Mouse (Mus musculus): ENCODE results near the gene Tfap2d. TPM values are rescaled to one million over a fixed set of nuclear protein-coding genes. Genes with fewer than 3 reads are reported as not detected.

Tfap2d gene
- total RNA-seq (2015; ENCODE audit: low replicate concordance) (not detected in 2 replicates), total RNA-seq (2017; ENCODE audit: low replicate concordance) (not detected in 2 replicates)

DNA sequence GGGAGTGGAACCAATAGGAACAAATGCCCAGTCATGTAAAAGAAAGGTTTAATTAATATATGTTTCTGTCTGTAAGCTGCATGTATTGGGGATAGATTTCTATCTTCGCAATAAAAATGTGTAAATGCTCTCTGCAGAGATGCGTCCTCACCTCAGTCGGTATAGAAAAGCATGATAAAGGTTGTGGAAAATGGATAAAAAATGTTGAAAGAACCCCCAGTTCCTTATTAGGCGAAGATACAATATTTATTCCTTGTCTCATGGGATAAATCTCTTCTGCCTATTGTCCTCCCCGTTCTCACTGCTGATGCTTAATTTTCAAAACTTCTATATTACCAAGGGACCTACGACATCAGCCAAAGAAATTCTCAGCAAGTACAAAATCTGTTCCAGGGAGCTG lies at the start of gene Tfap2d:
Gene Tfap2d, plus strand, starts transcription at position 392 of the 400 bp plus-strand sequence.
- no peak for ATAC-seq (replicated peaks; ENCODE audit: low FRiP score, poor library complexity, severe bottlenecking)

DNA sequence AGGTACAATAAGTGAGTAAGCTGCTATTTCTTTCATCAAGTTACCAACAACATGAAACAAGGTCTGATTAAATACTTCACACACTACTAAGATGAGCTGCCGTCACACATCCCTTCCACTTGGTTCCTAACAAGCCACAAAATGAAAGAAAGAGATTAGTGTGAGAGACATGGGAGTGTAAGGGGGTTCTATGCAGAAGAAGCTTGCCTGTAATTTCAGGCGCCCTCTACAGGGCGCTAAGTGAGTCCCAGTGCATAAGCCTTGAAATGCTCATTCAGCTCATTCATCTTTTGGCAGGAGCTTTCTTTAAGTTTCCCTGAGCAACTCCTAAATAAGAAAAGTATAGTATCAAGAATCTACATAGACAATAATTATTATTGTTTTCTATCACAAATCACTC lies 46.5 kb upstream of the Tfap2d start:
- no peak for ATAC-seq (replicated peaks; ENCODE audit: low FRiP score, poor library complexity, severe bottlenecking)

DNA sequence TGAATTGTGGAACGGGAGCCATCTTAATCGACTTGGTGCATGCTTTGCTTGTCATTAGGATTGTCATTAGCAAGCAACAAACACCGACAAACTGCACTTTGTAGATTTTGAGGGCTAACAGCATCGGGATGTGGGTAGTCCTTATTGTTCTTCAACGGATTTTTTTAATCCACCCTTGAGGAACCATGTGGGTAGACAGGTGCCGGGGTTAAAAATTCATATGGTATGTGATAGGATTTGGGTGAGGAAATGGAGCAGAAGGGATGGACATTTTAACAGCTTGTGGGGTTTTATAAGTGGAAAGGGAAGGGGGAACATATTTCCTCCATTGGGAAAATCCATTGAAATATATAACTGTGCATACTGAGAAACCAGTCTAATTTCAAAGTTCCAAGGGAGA lies 46.0 kb upstream of the Tfap2d start:
- ATAC-seq (replicated peaks; ENCODE audit: low FRiP score, poor library complexity, severe bottlenecking), result no peak

DNA sequence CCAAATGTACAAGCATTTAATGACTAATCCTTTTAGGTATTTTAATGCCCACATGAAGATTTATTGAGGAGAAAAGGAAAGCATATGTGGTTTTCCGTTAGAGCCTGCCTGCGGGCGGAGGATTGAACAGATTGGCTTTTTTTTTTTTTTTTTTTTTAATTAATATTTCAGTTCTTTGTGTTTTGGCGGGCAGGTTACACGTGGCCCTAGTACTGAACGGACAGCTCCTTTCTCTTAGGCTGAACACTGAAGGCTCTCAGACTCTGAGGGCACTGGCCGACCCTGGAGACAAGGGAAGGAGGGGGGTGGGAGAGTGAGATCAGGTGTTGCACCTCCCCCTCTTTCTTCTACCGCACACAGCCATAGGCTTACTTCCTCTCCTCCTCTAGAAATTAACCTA lies 14.7 kb upstream of the Tfap2d start:
- no peak for ATAC-seq (replicated peaks; ENCODE audit: low FRiP score, poor library complexity, severe bottlenecking)

DNA sequence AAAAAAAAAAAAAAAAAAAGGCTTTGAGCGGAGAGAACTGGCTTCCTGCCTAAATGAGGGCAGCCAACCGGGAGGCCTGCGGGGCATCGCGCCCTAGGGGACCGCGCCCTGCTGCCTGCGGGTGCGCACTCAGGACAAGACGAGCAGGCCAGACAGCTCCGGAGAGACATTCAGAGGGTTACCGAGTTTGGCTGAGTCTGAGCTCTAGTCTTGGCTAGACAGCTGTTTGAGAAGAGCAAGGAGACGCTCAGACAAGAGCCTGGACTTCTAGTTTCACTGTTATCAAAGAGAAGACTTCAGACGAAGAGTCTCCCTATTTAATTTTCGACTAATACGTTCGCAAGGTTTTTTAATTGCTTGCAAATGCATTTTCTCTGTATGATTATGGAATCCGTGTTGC lies 5.9 kb upstream of the Tfap2d start:
- no peak for ATAC-seq (replicated peaks; ENCODE audit: low FRiP score, poor library complexity, severe bottlenecking)

DNA sequence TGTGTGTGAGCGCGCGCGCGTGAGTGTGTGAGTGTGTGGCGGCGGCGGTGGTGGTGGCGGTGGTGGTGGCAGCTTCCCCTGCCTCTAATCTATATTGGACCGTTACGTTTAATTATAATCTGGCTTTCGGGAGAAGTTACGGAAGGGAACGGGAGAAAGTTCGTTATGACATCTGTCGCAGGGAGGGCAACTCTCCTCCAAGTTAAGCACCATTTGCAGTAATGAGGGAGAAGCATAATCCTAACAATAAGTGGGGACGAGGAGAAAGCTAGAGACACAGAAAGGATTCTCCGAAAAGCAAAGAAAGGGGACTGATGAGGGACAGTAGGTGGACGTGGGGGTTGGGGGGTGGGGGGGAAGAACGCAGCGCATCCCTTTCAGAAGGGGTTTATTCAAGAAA lies 494 bp downstream of the Tfap2d start:
- no peak for ATAC-seq (replicated peaks; ENCODE audit: low FRiP score, poor library complexity, severe bottlenecking)

DNA sequence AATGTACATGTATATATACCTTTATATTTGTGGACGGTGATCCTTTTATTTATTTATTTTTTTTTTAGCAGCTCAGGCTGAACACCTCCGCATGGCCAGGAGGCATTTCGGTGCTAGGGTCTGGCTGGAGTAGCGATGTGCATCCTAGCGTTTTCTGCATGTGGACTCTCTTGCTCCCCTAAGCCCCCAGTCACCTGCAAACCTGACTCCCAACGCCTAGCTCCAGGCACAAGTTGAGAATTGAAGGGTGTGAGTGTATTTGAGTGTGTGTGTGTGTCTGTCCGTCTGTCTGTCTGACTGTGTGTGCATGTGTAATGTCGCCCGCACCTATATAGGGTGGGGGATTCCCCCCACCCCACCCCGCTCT lies 937 bp downstream of the Tfap2d start:
- no peak for ATAC-seq (replicated peaks; ENCODE audit: low FRiP score, poor library complexity, severe bottlenecking)

DNA sequence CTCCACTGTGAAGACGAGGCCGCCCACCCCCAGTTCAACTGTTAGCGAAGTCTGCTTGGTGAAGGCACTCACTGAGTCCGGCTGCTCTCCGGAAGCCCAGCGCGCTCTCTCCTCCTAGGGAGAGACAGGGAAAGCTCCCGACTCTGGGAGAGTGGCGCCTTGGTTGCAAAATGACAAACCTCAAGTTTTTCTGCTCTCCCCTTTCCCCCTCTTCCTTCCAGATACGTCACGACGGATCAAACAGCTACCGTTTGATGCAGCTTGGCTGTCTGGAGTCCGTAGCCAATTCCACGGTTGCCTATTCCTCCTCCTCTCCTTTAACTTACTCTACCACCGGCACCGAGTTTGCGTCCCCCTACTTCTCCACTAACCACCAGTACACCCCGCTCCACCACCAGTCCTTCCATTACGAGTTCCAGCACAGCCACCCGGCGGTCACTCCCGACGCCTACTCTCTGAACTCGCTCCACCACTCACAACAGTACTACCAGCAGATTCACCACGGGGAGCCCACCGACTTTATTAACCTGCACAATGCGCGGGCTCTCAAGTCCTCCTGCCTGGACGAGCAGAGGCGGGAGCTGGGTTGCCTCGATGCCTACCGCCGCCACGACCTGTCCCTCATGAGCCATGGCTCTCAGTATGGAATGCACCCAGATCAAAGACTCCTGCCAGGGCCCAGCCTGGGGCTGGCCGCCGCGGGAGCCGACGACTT lies 1.5 kb downstream of the Tfap2d start:
- no peak for ATAC-seq (replicated peaks; ENCODE audit: low FRiP score, poor library complexity, severe bottlenecking)

DNA sequence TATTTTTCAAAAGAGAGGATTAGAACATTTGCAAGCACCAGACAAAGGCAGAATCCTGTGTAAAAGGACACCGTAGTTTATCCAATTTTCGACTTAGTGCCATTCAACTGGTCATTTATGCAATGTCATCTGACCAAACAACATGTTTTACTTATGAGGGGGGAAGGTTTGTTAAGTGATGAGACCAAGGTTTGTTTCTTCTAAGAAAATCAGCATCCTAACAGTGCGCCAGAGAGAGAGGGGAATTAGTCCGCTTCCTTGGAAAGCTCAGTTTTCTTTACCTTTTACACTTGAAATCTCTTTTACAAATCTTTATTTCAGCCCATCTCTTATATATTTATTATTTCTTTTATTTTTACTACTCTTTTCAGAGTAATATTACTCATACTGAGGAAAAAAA lies 3.6 kb downstream of the Tfap2d start:
- ATAC-seq (replicated peaks; ENCODE audit: low FRiP score, poor library complexity, severe bottlenecking), result no peak

DNA sequence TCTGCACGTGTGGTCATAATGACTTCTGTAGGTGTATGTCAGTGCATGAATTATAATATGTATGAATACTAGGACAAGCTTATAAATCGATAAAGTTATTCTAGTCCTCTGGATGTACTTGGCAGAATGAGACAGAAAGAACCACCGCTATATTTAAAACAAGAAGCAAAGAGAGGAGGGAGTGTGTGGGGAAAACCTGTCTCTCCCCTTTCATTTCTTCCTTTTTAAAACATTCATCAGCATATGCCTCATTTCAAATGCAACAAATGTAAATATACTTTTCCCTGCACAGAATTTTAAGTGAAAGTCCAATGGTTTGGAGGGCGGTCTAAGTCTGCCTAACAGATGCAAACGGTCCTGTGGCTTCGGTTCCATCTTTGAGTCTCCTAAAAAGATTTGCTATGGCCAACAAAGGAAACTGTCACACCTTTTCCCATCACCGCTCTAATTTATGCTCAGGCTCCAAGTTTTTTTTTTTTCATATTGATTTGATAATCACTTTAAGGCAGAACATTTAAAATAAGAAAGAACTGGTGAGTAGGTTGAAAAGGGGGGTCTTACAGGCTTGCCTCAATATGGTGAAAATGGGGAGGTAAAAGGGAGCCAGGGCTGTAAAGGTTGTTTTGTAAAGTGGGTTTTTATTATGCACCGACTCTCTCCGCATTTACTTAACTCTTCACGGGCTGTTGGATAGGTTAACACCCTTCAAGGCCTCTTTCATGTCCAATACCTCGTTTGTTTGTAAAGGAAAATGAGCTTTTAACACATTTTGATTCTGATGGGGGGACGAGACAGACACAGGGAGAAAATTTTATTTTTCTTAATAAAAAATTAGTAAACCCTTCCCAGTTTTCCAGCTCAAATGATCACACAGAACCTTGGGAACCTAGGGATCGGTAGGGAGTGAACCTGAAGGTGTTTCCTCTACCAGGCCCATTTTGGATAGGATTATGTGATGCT lies 4.3 kb downstream of the Tfap2d start:
- ATAC-seq (replicated peaks; ENCODE audit: low FRiP score, poor library complexity, severe bottlenecking), result no peak

DNA sequence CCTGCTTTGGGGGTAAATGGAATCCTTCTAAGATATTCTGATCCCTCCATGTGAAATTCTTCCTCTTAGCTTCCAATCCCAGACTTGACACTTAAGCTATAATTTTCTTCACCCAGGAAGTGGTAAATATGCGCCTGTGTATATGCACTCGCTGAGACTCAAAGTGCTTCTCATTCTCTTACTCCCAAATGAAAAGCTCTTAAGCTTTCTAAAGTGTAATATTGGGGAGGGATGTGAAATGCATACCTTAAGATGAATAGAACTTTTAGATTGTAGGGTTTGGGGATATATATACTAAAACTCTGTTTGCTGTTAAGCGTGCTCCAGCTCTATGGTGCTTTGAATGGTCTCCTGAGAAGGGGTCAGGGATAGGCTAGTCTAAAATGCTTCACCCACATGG lies 5.0 kb downstream of the Tfap2d start:
- no peak for ATAC-seq (replicated peaks; ENCODE audit: low FRiP score, poor library complexity, severe bottlenecking)

DNA sequence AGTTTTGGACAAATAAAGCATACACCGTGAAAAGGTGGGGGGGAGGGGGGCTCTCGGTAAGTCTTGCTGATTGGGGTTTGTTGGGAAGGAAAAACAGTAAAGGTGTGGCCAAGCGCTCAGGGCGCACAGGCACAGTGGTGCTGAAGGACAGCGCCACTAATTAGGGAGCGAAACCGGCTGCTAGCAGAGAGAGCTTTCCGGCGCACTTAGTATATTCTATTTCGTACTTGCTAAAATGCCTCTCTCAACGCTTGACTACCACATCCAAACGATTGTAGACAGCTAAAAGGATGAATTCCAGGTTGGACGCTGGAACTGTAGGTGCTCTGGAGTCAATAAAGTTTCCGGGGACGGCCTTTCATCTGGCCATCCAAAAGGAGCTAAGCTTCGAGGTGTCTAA lies 6.9 kb downstream of the Tfap2d start:
- ATAC-seq (replicated peaks; ENCODE audit: low FRiP score, poor library complexity, severe bottlenecking), result no peak

DNA sequence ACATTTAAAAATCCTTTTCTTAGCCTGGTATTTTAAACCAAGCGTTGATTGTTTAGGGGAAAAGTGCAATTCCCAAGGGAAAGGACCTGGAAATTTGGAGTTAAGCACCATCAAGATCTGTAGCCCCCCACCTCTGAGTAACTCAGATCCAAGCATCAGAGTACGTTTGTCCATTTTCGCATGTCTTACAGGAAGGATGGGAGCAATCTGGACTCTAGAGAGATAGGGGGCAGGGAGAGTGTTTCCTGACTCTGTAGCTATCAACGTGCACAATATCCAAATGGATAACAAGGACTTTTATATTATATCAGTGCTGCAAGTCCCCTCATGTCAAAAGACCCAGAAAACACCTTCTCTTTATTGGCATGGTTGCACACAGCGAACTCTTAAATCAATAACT lies 7.4 kb downstream of the Tfap2d start:
- ATAC-seq (replicated peaks; ENCODE audit: low FRiP score, poor library complexity, severe bottlenecking), result no peak

DNA sequence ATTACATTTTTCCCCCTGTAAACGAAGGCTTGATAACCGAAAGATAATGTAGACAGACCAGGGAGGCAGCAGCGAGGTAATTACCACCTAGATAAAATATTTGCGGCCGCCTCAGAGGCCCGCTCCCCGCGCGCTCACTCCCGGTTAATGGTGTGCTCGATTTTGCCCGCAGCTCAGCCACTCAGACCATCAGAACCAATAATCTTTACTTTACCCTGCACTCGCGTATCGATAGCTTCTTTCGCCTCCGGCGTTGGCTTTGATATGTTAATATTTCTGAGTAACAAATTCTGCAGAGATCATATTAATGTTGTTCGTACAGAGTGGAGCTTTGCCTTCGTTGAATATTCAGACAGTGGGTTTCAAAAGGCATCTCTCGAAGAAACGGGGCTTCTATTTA lies 8.2 kb downstream of the Tfap2d start:
- ATAC-seq (replicated peaks; ENCODE audit: low FRiP score, poor library complexity, severe bottlenecking), result no peak

DNA sequence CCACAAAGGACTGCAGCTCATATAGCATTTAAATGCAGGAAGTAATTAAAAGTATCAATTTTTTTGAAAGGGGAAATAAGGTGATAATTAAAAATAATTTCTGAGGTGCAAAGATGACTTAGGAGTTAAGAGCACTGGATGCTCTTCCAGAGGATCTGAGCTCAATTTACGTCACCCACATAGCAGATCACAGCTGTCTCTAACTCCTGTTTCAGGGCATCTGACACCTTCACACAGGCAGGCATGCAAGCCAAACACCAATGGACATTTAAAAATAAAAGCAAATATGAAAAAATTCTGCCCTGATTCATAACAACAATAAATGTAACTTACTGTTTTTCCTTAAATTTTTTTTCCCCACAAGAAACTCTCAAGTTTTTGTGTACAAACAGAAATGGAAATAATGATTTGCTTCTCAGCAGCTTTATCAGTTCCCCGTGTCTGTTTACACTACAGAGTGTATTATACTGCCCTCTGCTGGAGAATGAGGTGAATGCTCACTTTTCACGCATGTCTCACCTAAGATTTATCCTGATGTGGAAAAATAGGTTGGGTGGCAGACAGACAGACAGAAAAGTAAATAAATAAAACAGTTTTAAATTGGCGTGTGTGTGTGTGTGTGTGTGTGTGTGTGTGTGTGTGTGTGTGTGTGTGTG lies 76.0 kb downstream of the Tfap2d start:
- ATAC-seq (replicated peaks; ENCODE audit: low FRiP score, poor library complexity, severe bottlenecking), result no peak

DNA sequence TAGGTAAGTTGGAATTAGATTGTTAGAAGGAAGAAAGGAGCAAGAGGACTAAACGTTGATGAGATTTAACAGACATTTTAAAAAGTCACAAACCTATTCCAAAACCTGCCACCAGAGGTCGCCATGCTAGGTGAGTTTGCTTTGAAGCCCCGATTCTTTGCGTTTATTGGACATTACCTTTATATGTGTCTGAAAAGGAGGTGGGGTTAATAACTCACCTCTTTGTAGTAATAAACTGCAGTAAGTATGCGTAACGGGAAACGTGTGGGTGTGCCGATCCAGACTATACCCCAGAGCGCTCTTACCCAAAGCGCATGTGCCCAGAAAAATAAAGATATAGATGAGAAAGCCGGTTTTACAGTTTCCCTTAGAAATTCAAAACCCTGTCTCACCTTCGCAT lies 102.8 kb downstream of the Tfap2d start:
- ATAC-seq (replicated peaks; ENCODE audit: low FRiP score, poor library complexity, severe bottlenecking), result no peak

DNA sequence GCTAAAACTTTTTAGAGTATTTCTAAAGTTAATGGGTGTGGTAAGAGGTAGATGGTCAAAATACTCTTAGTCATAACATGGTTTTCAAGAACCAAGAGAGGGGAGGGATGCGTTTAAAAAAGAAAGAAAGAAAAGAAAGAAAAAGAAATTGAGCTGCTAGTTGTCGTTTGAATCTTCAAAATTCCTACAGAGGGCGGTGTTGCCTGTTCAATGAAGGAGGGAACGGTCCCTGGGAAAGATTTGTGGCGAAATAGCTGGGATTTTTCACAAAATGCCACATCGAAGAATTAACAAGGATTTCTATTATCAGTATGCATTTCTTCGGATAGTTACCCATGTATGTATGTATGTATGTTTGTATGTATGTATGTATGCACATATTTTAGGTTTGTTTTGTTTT lies 103.4 kb downstream of the Tfap2d start:
- ATAC-seq (replicated peaks; ENCODE audit: low FRiP score, poor library complexity, severe bottlenecking), result no peak

DNA sequence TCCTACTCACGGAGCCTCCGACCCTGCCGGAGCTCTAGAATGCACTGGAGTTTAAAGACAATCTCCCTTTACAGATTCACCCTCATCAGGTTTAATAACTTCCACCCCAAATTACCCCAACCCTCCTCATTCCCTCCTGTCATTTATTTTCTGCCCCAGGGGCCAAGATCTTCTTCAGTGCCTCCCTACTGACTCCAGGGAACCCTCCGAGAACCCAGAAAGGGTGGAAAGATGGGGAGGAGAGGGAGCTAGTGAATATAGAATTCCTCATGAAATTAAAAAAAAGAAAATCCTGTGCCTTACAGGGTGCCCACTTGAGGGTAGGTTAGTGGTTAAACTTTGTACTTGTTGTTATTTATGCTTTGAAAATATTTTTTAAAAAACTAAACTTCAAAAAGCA lies 104.8 kb downstream of the Tfap2d start:
- ATAC-seq (replicated peaks; ENCODE audit: low FRiP score, poor library complexity, severe bottlenecking), result no peak

DNA sequence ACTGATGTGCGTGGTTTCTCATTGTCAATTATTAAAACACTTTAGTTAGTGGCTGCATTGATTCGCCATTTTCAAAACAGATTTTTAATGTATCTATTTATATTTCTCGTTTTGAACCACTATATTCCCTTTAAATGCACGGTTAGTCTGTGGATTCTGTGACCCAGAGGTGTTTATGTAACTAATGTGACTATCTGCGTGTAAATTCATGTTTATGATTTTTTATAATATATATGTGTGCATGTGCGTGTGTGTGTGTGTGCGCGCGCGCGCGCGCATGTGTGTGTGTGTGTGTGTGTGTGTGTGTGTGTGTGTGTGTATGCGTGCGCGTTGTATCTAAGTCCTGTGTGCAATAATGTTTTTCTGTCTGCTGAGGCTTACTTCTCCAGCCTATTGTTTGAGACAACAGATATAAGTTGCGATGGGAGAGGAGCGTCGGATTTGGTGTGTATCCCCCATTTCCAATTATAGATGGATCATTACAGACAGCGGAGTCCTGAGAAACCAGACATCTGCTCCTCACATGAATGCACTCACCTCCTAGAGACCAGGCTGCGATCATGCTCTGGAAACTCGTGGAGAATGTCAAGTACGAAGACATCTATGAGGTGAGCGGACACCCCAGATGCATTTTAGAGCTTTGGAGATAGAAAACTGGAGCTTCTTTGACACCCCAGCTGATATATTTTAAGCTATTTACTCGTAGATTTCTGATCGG lies 106.0 kb downstream of the Tfap2d start, which contains the start of gene Tfap2b:
Gene Tfap2b, plus strand, starts transcription at position 274 of the 718 bp plus-strand sequence.
- no peak for ATAC-seq (replicated peaks; ENCODE audit: low FRiP score, poor library complexity, severe bottlenecking)

DNA sequence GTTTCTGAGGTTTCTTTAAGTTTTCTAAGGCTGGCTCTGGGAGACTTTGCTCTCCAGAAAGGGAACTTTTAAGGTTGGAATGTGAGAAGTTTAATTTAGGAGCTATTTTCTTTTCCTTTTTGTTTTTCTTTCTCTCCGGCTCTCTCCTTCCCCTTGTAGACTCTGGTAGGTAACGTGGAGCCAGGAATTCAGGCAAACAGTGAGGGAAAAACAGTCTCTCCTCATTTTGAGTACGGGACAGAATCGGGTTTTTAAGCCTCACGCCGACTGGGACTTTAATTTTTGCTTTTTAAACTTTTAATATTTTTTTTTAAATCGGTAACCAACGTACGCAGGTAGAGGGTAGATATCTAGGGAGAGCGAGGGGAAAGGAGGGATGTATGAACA lies 106.5 kb downstream of the Tfap2d start:
- ATAC-seq (replicated peaks; ENCODE audit: low FRiP score, poor library complexity, severe bottlenecking), result no peak

Data from erythroblast, adult 5-6 weeks (primary cell).